Mouse (Mus musculus) C2C12 (cell line): ENCODE measurements around the gene Apoc4.

Source experiments
- CEBPB ChIP-seq: IDR thresholded peaks from one replicate; pipeline ENCODE4 v1.6.1; 2011; ENCODE audit warnings: low read depth, mild to moderate bottlenecking, control low read depth, moderate library complexity
- CTCF ChIP-seq: IDR thresholded peaks from one replicate; pipeline ENCODE4 v1.5.1; 2011; ENCODE audit not compliant: control insufficient read depth, insufficient read depth, insufficient read length
- FOSL1 ChIP-seq: IDR thresholded peaks from one replicate; pipeline ENCODE4 v1.8.0; 2011; ENCODE audit warnings: mild to moderate bottlenecking, low read length; ENCODE audit not compliant: poor library complexity, insufficient read depth, severe bottlenecking
- MAX ChIP-seq: IDR thresholded peaks from one replicate; pipeline ENCODE4 v1.6.1; 2011; ENCODE audit warnings: mild to moderate bottlenecking, control low read depth
- MYOD1 ChIP-seq: IDR thresholded peaks from one replicate; pipeline ENCODE4 v1.6.1; 2011; ENCODE audit warnings: low read depth; ENCODE audit not compliant: control insufficient read depth, insufficient read length
- USF1 ChIP-seq: IDR thresholded peaks from one replicate; pipeline ENCODE4 v1.6.1; 2011; ENCODE audit warnings: low read depth, mild to moderate bottlenecking, control low read depth, moderate library complexity

DNA sequence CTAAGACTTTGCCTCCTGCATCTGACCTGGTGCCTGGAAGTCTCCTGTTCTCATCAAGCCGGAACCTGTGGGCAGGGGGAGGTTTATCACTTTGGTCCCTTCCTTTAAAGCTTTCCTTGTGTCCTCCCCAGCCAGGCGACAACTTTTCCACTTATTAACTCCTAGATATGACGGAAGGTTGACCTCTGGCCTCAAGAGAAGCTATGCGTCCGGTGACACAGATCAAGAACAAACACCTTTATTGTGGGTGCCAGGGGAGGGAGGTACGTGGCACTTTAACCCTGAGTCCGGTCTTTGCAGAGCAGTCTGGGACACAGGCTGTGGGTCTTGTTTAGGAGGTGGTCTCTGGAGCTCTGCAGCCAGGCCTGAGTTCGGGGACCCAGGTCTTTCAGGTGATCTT lies 3.4 kb downstream of the Apoc4 start, which contains the start of gene Apoc2:
- no peak for TF ChIP-seq CTCF
- no peak for TF ChIP-seq MAX
- no peak for TF ChIP-seq USF1
- no peak for TF ChIP-seq MYOD1
- no peak for TF ChIP-seq FOSL1
- no peak for TF ChIP-seq CEBPB
